Mouse (Mus musculus) lung, postnatal 14 days (tissue): ENCODE data around the gene Vamp1.
A peak's percentile ranks its signal among the peaks of the same experiment; 100 is the strongest.

Source experiments
- DNase-seq: peaks from one replicate; pipeline ENCODE4 v3.0.0; 2021

Gene Vamp1

DNA sequence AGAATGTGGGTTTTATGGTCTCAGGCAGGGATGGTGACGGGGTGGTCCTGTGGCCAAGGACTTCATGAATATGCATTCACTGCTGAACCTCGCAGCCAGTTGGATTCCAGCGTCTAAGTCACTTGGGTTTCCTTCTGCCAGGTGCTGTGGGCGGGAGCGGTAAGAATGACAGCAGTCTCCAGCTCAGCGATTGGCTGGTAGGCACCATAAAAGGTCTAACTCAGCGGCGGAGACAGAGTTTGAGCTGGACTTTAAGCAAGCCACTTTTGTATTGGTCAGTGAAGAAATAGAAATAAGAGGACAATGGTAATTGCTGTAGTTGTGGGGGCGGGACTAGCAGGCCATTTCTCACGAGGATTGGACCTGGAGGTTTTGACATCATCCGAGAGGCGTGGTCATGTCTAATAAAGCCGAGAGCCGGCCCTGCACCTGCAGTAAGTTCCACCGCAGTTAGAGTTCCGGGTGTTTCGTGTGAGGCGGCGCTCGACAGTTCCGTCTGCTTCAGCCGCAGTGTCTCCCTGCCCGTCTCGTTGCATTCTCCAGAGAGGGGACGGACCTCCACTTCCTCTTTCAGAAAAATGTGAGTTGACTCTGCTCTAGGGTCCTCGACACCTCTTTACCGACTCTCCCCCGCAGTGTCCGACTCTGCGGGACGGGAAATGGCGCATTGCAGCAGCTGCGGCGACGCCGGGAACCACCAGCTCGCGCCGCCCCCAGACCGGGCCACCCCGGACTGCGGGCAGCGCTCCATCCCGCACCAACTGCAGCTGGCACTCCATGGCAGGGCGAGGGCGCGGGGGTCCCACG lies at the start of gene Vamp1:
Gene Vamp1, plus strand, starts transcription at position 404 of the 807 bp plus-strand sequence.
- peak; percentile 93 for DNase-seq

- peak; percentile 81 for DNase-seq
These were observed 49.1 kb upstream of the Vamp1 start, which contains the start of gene Gapdh for GRCm38 (mm10) chr6:125166051-125166751. TSS of gene Gapdh (minus strand) at chr6:125166467.

DNA sequence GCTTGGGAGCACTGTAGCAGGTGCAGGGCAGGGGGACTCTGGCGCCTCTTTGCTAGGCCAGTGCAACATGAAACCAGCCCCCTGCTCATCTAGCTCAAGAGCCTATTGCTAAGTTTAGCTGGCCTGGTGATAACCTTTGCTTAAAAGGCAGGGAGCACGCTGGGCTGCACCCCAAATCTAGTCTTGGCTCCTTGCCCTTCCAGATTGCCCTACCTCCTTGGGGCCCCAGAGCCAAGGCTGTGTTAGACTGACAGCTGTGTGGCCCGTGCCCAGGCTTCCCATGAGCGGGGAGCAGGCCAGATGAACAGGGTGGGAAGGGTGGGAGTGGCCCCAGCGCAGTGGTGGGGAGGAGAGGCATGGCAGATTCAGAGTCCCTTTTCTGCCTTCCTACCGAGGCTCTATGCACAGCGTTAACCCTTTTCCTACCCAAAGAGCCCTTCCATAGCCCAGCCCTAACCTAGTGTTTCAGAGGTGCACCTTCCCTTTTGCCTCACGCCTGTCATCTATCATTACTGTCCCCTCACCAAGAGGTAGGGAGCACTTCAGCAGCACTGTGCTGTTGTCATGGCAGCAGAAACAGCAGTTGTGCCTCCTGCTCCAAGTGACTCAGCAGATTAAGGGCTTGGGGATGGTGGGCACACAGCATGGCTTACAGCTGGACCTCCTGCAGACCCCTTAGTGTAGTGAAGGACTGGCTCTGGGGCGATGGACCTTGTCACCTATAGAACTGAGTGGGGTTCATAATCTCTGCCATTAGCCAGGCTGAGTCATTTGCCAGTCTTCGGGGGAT lies 48.3 kb upstream of the Vamp1 start:
- DNase-seq: no peak

DNA sequence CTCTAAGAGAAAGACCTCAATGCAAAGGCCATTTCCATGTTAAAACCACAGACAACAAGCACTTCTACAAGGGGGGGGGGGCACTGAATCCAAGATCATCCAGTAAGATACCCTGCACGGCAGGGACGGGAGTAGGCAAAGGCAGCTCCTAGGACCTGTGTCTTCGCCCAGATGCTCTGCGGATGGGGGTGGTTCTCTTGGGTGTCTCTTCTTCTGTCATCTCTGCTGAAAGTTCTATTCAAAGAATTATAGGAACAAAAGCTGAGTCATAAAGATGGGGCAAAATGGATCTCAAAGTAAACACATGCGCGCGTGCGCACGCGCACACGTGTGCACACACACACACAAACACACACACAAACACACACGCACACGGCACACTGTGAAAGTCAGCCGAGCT lies 47.3 kb upstream of the Vamp1 start:
- DNase-seq: no peak

DNA sequence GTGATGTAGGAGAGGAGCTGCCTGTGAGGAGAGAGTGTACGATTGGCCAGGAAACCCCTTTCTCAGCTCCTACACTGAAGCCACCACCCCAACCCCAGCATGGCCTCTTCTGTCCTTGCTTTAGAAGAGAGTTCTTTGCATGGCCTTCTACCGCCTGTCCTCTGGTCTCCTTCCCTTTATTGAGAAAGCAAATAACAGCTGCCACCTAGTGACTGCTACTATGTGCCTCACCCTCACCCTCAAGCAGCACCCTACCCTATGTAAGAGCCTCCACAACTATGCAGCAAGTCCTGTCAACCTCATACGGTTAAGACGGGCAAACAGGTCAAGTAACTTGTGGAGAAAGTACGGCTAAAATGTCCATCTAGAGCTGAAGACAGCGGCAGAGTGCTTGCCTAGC lies 45.2 kb upstream of the Vamp1 start:
- DNase-seq: no peak

DNA sequence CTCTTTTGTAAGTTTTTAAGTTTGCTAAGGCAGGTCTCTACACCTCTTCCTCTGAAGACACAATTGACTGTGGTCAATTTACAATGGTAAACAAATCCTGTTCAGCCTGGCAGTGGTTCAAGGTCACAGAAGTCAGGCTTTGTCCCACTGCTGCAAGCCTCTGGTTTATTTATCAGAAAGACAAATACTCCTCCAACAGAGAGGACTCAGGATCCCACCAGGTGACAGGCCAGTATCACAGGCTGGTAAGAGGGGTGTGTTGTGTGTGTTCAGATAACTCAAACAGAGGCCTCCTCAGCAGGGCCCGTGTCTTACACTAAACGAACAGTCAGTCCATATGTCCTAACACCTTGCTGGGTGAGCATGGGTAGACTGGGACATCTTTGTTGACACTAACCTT lies 42.9 kb upstream of the Vamp1 start:
- DNase-seq: no peak

DNA sequence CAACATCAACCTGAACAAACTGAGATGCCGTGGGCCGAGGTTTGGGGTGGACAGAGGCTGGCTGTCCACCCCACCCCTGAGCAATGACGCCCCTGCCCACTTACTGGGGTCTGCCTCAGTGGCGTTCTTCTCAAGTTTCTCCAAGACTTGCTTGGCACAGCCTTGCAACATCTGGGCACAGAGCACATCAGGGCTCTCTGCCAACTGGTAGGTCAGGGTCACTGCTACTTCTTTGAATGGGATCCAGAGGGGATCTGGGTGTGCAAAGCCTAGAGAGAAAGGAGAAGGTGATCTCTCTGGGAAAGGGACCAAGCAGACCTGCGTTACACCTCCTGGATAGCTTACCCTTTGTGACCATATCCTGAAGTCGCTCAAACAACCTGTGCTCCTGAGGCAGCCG lies 42.1 kb upstream of the Vamp1 start:
- DNase-seq: no peak

DNA sequence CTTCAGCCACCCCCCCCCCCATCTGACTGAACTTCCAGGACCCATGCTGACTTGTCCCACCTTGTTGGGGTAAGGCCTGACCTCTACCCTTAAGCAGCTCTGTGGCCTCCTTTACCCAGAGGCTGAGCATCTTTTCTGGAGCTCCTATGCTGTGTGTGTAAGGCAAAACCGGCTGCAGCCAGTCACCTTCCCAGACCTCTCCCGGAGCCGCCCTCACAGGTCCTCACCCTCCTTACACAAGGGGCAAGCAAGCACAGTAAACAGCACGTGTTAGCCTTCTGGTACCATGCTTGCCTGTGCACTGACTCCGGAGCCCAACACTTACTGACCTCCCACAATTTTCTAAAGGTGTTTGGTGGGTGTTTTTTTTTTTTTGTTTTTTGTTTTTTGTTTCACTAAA lies 39.9 kb upstream of the Vamp1 start:
- DNase-seq: no peak

GRCm38 (mm10) chr6:125179601-125180000 lies 35.8 kb upstream of the Vamp1 start:
- DNase-seq: no peak

DNA sequence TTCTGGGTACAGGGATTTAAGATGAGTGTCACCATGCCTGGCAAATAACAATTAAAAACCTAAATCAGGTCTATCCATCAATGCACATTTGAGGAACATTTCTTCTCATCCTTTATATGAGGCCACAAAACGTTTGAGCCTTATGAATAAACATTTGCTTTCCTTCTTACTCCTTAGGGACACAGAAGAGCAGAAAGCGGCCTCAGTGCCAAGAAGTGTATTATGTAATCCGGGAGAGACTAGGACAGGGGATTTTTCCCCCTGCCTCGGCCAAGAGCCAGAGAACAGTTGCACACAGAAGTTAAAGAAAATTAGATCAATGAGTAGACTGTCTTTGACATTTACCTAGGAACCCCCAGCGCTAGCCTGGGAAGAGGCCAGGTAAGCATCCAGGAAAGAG lies 33.2 kb upstream of the Vamp1 start:
- DNase-seq: no peak

DNA sequence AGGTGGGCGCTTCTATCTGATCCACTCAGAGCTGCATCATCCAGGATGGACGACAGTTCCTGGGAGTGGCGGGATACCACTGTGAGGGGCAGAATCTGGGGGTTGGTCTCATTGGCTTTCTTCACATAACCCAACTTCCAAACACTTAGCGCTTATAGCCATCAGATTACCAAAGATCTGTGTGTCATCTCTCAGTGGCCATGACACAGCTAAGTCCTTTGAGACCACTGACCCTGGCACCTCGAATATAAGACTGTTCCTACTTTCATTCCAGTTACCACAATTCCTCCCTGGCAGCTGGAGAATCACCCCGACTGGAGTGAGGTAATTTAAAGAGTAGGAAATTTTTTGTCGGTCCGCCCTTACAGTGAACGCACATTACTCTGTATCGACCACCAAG lies 29.1 kb upstream of the Vamp1 start:
- DNase-seq: no peak

- no peak for DNase-seq
These were observed 24.5 kb upstream of the Vamp1 start for GRCm38 (mm10) chr6:125190816-125191215.

DNA sequence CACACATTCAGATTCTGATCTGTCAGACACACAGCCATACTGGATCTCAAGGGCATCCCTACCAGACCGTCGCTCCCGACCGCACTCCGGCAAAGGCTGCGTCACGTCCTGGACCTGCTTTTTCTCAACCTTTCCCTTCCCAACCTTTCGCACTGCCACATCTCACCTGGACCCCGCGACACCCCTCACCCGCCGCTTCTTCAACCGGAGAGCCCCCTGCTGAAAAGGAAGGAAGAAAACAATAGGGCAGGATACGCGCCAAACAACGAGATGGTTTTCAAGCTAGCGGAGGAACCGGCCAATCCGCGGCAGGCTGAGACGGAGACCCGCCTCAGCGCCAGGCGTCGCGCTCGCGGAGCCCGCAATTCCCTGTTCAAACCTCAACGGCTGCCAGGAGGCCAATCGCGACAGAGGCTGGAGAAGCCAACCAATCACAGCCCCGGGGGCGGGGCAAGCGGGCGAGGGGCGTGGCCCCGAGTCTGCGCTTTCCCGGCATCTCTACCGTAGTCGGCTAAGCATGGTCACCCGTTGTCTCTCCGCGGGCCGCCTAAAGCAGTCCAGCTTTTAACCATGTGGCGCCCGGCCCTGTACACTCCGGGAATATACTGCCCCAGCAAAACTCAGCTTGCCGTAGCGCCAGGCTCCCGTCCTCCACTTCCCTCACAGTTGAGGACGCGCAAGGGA lies 23.9 kb upstream of the Vamp1 start, which contains the start of the genes Ncapd2 and Mrpl51:
Gene Ncapd2, minus strand, starts transcription at position 370 of the 684 bp plus-strand sequence.
Gene Mrpl51, plus strand, starts transcription at position 470 of the 684 bp plus-strand sequence.
- DNase-seq: peak; percentile 98

DNA sequence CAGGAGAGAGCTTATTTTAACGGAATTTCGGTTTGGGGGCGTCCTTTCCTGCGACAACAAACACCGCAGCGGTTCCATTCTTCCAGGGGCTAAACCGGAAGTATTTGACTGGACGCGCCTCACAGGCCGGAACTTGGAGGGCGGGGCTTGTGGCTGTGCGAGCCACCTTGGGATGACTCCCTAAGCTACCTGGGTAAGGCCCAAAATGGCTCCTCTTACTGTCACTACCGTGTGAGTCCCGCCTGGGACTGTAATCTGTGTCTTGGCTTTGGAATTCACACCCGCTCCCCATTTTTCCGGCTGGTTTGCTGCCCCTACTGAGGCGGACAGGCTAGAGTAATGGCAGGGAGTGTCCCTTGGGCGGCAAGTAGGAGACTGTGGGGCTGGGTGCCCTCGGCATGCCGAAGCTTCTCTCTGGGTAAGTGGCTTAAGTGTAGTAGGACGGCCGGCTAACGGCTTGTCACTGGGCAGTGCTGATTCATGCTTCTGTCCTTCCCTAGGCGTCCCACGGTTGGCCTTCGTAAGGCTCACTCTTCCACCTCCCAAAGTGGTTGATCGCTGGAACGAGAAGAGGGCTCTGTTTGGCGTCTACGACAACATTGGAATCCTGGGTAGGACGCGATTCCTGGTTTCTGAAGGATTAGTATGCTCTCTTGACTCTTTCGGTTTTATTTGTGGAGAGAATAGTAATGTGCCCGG lies 23.2 kb upstream of the Vamp1 start:
- DNase-seq: peak; percentile 92

GRCm38 (mm10) chr6:125192841-125193240 lies 22.5 kb upstream of the Vamp1 start:
- DNase-seq: no peak

- DNase-seq: no peak
These were observed 22.0 kb upstream of the Vamp1 start for GRCm38 (mm10) chr6:125193390-125193789.

DNA sequence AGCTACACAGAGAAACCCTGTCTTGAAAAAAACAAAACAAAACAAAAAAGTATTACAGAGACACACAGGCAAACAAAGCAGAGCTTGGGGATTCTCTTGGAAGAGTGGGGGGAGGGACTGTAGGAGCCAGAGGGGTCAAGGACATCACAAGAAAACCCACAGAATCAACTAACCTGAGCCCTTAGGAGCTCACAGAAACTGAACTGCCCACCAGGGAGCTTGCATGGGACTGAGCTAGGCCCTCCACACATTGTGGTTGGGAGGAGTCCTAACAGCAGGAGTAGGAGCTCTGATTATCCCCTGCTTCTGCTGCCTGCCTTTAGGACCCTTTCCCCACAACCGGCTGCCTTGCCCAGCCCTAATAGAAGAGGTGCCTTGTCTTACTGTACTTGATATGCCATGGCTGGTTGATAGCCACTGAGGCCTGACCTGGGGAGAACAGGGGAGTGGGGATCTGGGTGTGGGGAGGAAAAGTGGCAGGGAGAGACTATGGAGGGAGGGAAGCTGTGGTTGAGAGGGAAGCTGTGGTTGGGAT lies 19.7 kb upstream of the Vamp1 start:
- DNase-seq: no peak

- no peak for DNase-seq
These were observed 19.1 kb upstream of the Vamp1 start for GRCm38 (mm10) chr6:125196301-125196700.

- no peak for DNase-seq
These were observed 18.2 kb upstream of the Vamp1 start for GRCm38 (mm10) chr6:125197166-125197565.

- DNase-seq: no peak
These were observed 4.9 kb upstream of the Vamp1 start for GRCm38 (mm10) chr6:125210436-125210835.

GRCm38 (mm10) chr6:125212621-125213020 lies 2.7 kb upstream of the Vamp1 start:
- DNase-seq: no peak

DNA sequence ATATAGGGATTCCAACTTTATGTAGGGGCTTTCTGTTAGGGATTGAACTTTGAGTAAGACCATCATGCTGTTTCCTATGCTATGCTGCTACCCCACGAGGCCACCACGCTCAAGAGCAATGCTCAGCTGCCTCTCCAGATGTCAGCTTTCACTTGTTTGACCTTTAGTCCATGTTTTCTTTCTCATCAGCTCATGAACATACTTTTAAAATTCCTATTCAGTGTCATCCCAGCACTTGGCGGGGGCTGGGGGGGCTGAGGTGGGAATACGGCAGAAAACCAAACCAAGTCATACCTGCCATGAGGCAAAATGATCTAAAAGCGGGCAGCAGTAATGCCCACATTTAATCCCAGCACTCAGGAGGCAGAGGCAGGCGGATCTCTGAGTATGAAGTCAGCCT lies 2.2 kb upstream of the Vamp1 start:
- DNase-seq: no peak
